Comparison of ENCODE assay signal across 9 mouse cellular contexts in the genomic region with DNA sequence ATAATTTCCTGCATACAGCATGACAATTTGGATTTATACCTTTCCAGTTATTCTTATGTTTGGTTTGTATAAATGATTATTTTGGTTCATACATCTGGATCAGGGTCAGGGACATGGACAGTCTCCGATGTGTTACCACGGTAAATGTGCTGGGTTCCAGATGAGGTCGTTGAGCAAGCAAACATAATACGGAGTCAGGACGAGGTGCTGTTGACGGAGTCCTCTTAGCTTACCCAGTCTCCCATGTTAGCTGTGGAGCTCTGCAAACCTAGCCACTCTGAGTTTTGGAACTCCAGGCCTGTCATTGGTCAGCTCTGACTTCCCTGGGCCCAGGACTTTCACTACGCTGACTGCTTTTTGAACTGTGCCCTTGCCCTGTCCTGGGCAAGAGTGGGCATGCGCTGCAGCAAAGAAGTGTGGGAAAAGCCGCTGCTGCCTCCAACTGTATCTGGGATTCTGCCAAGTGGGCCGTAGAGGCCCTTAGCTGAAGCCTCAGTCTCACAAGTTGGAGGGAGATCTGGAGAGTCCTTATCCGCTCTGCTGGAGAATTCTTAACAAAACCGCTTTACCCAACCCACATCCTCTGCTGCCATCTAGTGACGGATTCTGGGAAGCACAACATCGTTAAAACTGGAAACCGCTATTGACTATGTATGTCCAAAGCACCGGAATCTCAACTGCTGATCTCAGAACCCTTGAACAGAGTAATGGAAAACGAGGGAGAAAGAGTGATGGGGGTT.
A peak's percentile ranks its signal among the peaks of the same experiment; 100 is the strongest.
DNase-seq lines count a peak whose midpoint lies in the region; ATAC-seq and TF ChIP-seq lines count a peak whose summit lies in the region.
"Had no signal": no experiment of that assay in that cellular context is flagged by ENCODE, and none has a peak within 500 bp of the region (broad histone marks: within the 10 kb centered on the region; RNA-seq: fewer than 3 reads in every experiment).

No protein-coding gene starts in this region.

- H3K4me1 ChIP-seq in embryonic facial prominence, embryonic 15.5 days = no peaks in the 10 kb centered on the region
- no peaks in the 10 kb centered on the region for H3K4me1 ChIP-seq in heart, embryonic 11.5 days (ENCODE audit: control insufficient read depth, insufficient read depth, low read length)
- no peaks in the 10 kb centered on the region for H3K4me1 ChIP-seq in kidney, embryonic 15.5 days
- H3K4me1 ChIP-seq in limb, embryonic 12.5 days (replicated peaks) = no peaks in the 10 kb centered on the region
- no peaks in the 10 kb centered on the region for H3K4me1 ChIP-seq in midbrain, postnatal 0 days (ENCODE audit: insufficient read depth, low read length)

- no peak overlapping the region for H3K27ac ChIP-seq in embryonic facial prominence, embryonic 15.5 days (replicated peaks)
- H3K27ac ChIP-seq in heart, embryonic 11.5 days (ENCODE audit: low read depth, low read length) = no peak overlapping the region
- no peak overlapping the region for H3K27ac ChIP-seq in kidney, embryonic 15.5 days
- no peak overlapping the region for H3K27ac ChIP-seq in limb, embryonic 12.5 days
- no peak overlapping the region for H3K27ac ChIP-seq in midbrain, postnatal 0 days (ENCODE audit: low read depth, low read length)

- WGBS in embryonic facial prominence, embryonic 15.5 days = 58% methylated on average over 17 of the region's 17 CpGs
- 58% methylated on average over 17 of the region's 17 CpGs for WGBS in heart, embryonic 11.5 days (ENCODE audit: insufficient replicate concordance)
- WGBS in kidney, embryonic 15.5 days = 63% methylated on average over 17 of the region's 17 CpGs
- WGBS in limb, embryonic 12.5 days = 68% methylated on average over 17 of the region's 17 CpGs
- 51% methylated on average over 17 of the region's 17 CpGs for WGBS in midbrain, postnatal 0 days

- TF ChIP-seq CTCF in midbrain, postnatal 0 days (IDR thresholded peaks at IDR 0.05) = peak; percentile 95

- H3K27me3 ChIP-seq in embryonic facial prominence, embryonic 15.5 days = no peaks in the 10 kb centered on the region
- no peaks in the 10 kb centered on the region for H3K27me3 ChIP-seq in heart, embryonic 11.5 days (ENCODE audit: control insufficient read depth, insufficient read depth, low read length)
- H3K27me3 ChIP-seq in kidney, embryonic 15.5 days = no peaks in the 10 kb centered on the region
- H3K27me3 ChIP-seq in limb, embryonic 12.5 days = no peaks in the 10 kb centered on the region
- no peaks in the 10 kb centered on the region for H3K27me3 ChIP-seq in midbrain, postnatal 0 days (ENCODE audit: insufficient read depth, low read length)

- 0 out of 2 replicates have a peak, but pooled peaks have one; percentile 24 for ATAC-seq in embryonic facial prominence, embryonic 15.5 days (ENCODE audit: insufficient number of reproducible peaks, low FRiP score, low TSS enrichment, low read depth)
- 0 out of 2 replicates have a peak, but pooled peaks have one; percentile 26 for ATAC-seq in heart, embryonic 11.5 days (replicated peaks; ENCODE audit: insufficient number of reproducible peaks, low FRiP score, low TSS enrichment)
- ATAC-seq in kidney, embryonic 15.5 days (replicated peaks; ENCODE audit: low FRiP score) = peak; percentile 43
- ATAC-seq in limb, embryonic 12.5 days (ENCODE audit: insufficient number of reproducible peaks, insufficient read depth, low FRiP score, low TSS enrichment, low read depth) = 0 out of 2 replicates have a peak, but pooled peaks have one; percentile 42
- peak; percentile 73 for ATAC-seq in midbrain, postnatal 0 days (ENCODE audit: low FRiP score)

- H3K36me3 ChIP-seq in embryonic facial prominence, embryonic 15.5 days = peaks cover 4% of the 10 kb centered on the region; the same call in 1 of the 2 replicates
- no peaks in the 10 kb centered on the region for H3K36me3 ChIP-seq in heart, embryonic 11.5 days (ENCODE audit: control insufficient read depth, insufficient read depth, low read length)
- no peaks in the 10 kb centered on the region for H3K36me3 ChIP-seq in kidney, embryonic 15.5 days
- H3K36me3 ChIP-seq in limb, embryonic 12.5 days = peaks cover 10% of the 10 kb centered on the region
- no peaks in the 10 kb centered on the region for H3K36me3 ChIP-seq in midbrain, postnatal 0 days (ENCODE audit: insufficient read depth, low read length)
- H3K36me3 ChIP-seq: G1E had no signal

- no peak overlapping the region for H3K4me3 ChIP-seq in embryonic facial prominence, embryonic 15.5 days (replicated peaks)
- H3K4me3 ChIP-seq in heart, embryonic 11.5 days (ENCODE audit: low read depth, low read length) = no peak overlapping the region
- H3K4me3 ChIP-seq in kidney, embryonic 15.5 days (replicated peaks) = no peak overlapping the region
- no peak overlapping the region for H3K4me3 ChIP-seq in limb, embryonic 12.5 days (replicated peaks)
- H3K4me3 ChIP-seq in midbrain, postnatal 0 days (ENCODE audit: low read depth, low read length) = no peak overlapping the region

- 0 out of 2 replicates have a peak, but pooled peaks cover 8% of the 10 kb centered on the region for H3K9me3 ChIP-seq in embryonic facial prominence, embryonic 15.5 days (replicated peaks)
- H3K9me3 ChIP-seq in heart, embryonic 11.5 days (replicated peaks; ENCODE audit: control insufficient read depth, low read length) = no peaks in the 10 kb centered on the region; the same call in 1 of the 2 replicates
- no peaks in the 10 kb centered on the region for H3K9me3 ChIP-seq in kidney, embryonic 15.5 days (replicated peaks)
- 0 out of 2 replicates have a peak, but pooled peaks cover 14% of the 10 kb centered on the region for H3K9me3 ChIP-seq in limb, embryonic 12.5 days
- no peaks in the 10 kb centered on the region for H3K9me3 ChIP-seq in midbrain, postnatal 0 days (ENCODE audit: low read length)

- H3K9ac ChIP-seq in embryonic facial prominence, embryonic 15.5 days = no peak overlapping the region
- no peak overlapping the region for H3K9ac ChIP-seq in heart, embryonic 11.5 days (ENCODE audit: low read depth, low read length)
- no peak overlapping the region for H3K9ac ChIP-seq in kidney, embryonic 15.5 days
- no peak overlapping the region for H3K9ac ChIP-seq in limb, embryonic 12.5 days (replicated peaks)
- no peak overlapping the region for H3K9ac ChIP-seq in midbrain, postnatal 0 days (replicated peaks; ENCODE audit: low read length, poor library complexity, severe bottlenecking)

- peak; percentile 37 to 42 for DNase-seq in urinary bladder, adult 18-20 months (ENCODE audit: low spot score in 2 of 2)
- no peak for DNase-seq in urinary bladder, postnatal 10 days (ENCODE audit: low spot score)
- peak; percentile 88 for DNase-seq in midbrain, postnatal 0 days (ENCODE audit: low spot score)
- peak; percentile 47 for DNase-seq in testis, postnatal 14 days (ENCODE audit: low spot score)

- H3K4me2 ChIP-seq in embryonic facial prominence, embryonic 15.5 days (replicated peaks) = no peak overlapping the region
- H3K4me2 ChIP-seq in heart, embryonic 11.5 days = no peak overlapping the region
- no peak overlapping the region for H3K4me2 ChIP-seq in kidney, embryonic 15.5 days
- no peak overlapping the region for H3K4me2 ChIP-seq in limb, embryonic 12.5 days
- H3K4me2 ChIP-seq in midbrain, postnatal 0 days (ENCODE audit: low read depth, low read length, poor library complexity, severe bottlenecking) = no peak overlapping the region
